Mouse (Mus musculus): ENCODE measurements around the gene Rabepk. TPM values are rescaled to one million over a fixed set of nuclear protein-coding genes. Genes with fewer than 3 reads are reported as not detected.
A peak's percentile ranks its signal among the peaks of the same experiment; 100 is the strongest.
"Not testable (repeated sequence)": the region's sequence is repeated elsewhere in the genome, so short reads cannot be mapped to it uniquely, and the experiment has no call there.

Rabepk gene
- total RNA-seq (2017) = 9.7 and 16.6 TPM in 2 replicates

DNA sequence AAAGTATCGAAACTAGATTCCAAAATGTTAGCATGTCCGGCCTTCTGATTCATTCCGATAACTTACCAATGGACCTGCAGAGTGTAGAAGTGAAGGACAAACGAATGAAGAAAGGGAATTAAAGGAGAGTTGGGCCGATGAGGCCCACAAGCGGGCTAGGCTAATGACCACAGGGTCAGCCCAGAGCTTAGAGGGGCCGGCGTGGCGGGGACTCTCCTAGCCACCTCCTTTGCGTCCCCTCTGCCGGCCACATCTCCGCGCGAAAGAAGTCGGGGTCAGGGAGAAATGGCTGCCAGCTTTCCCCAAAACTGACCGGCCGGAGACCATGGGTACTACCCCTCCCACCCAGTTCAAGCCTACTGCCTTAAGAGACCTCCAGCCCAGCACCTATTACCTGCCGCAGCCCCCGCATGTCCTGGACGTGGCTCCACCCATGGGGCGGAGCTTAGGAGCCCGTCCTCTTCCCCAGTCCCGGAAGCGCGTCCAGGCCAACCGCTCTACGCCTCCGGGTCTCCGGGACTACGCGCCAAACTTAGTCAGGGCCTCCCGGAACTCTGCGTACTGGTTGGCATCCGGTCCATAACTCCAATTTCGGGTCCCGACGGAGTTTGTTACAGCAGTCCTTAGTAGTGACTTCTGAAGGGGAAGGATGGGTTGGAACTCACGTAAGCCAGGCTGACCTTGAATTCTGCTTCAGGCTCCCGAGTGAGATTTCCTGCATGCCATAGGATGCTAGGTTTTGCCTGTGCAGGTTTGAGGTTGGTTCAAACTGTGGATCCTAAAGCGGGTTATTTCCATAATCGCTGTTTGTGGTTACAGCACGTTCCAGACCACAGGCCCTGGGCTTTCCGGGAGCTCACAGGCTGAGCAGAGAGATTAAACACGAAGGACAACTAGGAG, at the start of gene Rabepk:
Gene Rabepk (minus strand): TSS at position 556 of the 900 bp plus-strand sequence.
- ATAC-seq (ENCODE audit: extremely low read depth, insufficient number of reproducible peaks, low FRiP score, poor library complexity, severe bottlenecking) = peak; percentile 57

DNA sequence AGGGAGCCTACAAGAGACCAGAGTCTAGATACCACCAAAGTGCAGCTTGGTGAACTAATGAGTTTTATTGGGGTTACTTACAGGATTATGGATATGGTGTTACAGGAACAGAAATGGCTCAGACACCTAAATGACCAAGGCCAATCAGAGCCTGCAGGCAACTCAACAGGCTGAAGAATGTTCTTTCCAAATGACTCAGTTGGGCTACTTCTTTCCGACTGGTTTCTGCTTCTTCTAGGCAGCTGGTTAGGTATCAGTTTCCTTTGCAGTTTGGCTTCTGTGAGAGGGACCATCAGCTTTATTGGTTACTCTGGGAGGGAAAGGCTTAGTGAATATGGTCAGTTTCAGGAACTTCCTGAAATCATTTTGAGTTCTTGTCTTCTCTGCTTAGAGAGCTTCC, 48.0 kb upstream of the Rabepk start:
- no peak for ATAC-seq (ENCODE audit: extremely low read depth, insufficient number of reproducible peaks, low FRiP score, poor library complexity, severe bottlenecking)

DNA sequence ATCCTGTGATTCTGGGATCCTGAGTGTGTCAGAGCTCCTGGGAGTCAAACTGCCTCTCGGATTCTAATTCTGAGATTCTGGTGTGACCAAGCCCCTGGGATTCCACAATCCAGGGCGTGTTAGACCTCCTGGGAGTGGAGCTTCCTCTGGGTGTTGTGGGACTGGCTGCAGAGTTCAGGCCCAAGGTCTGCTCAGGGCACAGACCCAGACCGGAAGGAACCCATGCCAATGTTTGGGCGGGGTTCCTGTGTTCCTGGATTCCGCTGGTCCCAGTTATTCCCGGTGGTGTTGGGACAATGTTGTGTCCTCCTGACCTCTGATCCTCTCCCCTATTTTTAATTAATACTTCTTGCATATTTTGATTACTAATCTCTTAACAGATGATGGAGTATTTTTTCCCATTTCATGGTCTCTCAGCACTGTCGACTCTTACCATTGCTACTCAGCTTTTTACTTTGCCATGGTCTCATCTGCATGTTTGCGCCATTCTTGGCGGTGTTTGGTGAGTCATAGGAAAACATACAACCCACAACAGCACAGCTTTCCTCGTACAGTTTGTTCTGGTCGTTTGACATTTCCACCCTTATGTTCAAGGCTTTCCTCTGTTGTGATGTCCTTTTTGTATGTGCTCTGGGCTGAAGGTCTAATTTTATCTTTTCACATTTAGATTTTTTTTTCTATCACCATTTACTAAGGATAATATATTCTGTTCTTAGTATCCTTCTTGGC, 43.7 kb upstream of the Rabepk start:
- ATAC-seq (ENCODE audit: extremely low read depth, insufficient number of reproducible peaks, low FRiP score, poor library complexity, severe bottlenecking) = no peak

DNA sequence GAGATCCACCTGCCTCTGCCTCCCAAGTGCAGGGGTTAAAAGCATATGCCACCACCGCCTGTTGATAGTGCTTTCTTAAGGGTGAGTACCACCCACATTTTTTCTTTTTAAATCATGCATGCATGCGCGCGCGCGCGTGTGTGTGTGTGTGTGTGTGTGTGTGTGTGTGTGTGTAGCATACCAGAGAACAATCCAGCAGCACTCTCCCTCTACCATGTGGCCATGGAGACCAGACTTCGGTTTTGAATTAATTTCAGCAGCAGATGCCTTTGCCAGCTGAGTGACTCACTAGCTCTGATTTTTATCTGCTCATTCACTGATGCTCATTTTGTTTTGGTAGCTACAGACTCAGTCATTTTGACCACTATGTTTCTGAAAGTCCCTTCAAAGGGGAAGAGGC, 42.0 kb upstream of the Rabepk start:
- no peak for ATAC-seq (ENCODE audit: extremely low read depth, insufficient number of reproducible peaks, low FRiP score, poor library complexity, severe bottlenecking)

- not testable (repeated sequence) for ATAC-seq (ENCODE audit: extremely low read depth, insufficient number of reproducible peaks, low FRiP score, poor library complexity, severe bottlenecking)
Measured at GRCm38 (mm10) chr2:34840143-34840542, 40.4 kb upstream of the Rabepk start.

DNA sequence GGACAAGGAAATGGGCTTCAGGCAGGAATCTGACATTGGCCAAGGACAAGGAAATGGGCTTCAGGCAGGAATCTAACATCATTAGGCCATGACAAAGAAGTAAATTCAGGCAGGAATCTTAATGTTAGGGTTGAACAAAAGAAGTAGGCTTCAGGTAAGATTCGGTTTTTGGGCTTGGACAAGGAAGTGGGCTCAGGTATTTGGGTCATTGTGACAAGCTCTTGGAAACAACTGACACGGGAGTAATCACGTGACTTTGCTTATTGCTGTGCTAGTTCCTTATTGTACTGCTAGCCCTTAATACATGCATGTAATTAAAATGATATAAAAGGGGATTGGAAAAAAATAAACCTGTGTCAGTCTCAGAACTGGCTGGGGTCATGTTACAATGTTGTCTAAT, 36.0 kb upstream of the Rabepk start:
- no peak for ATAC-seq (ENCODE audit: extremely low read depth, insufficient number of reproducible peaks, low FRiP score, poor library complexity, severe bottlenecking)

DNA sequence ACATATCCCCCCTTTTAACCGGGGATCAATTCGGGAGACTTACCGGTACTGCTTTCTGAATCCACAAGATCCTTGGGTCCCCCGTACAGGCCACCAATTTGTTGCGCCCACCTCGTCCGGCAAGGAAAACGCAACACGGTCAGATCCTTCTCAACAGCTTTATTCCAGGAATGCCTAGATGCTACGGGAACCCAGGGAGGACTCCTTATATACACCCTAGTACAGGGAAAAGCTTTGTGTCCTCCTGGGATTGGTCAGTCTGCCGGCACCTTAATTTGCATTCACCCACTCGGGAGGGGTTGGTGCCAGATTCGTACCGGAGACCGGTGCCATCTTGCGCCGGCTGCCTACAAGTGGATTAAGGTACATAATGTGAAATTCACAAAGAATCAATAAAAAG, 33.9 kb upstream of the Rabepk start:
- no peak for ATAC-seq (ENCODE audit: extremely low read depth, insufficient number of reproducible peaks, low FRiP score, poor library complexity, severe bottlenecking)

DNA sequence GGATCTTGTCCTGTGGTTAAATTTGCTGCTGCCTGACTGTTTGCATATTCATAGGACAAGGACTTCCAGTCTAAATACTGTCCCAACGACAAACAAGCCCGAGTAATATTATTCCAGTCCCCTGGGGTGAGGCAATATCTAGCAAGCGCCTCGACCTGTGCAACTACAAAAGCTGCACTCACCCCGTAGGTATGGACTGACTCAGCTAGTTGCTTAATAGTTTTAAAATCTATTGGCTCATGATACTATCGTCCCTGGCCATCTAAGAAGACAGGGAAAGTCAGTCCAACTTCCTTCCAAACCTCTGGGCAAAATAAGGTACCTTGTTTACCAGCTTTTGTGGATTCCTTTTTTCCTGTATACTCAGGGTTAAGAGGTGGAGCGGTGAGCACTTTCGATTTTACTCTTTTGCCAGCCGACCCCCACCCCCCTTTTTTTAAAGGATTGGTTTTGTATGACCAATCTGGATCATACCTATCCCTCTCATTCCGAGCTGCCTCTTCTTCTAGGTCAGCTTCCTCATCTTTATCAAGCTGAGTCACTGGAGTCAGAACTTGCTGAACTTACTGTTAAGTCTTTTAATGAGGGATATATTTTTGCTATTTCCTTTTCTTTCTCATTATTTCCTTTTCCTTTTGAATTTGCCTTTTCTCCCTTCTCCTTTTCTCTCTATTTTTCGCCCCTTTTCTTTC, 33.2 kb upstream of the Rabepk start, which contains the start of gene Gm34653:
Gene Gm34653 (plus strand): TSS at position 242 of the 692 bp plus-strand sequence.
- ATAC-seq (ENCODE audit: extremely low read depth, insufficient number of reproducible peaks, low FRiP score, poor library complexity, severe bottlenecking) = not testable (repeated sequence)

GRCm38 (mm10) chr2:34830066-34830465, 30.4 kb upstream of the Rabepk start:
- not testable (repeated sequence) for ATAC-seq (ENCODE audit: extremely low read depth, insufficient number of reproducible peaks, low FRiP score, poor library complexity, severe bottlenecking)

DNA sequence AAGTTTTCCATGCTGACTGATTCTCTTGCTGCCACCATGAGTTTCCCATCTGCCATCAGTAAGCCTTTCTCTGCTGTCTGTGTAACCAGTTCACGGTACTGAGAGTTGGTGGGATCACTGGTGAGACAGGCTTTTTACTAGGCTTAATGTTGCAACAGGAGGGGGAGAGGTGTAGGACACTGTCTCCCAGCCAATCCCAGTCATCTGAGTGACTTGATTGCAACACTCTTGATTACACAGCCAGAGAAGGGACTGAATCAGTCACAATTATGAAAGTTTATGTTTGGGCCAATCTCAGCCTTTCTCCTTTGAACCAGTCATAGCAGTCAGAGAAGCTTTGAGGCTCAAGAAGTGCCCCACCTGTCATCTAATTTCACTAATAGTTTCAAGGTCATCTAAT, 28.3 kb upstream of the Rabepk start:
- ATAC-seq (ENCODE audit: extremely low read depth, insufficient number of reproducible peaks, low FRiP score, poor library complexity, severe bottlenecking) = no peak

DNA sequence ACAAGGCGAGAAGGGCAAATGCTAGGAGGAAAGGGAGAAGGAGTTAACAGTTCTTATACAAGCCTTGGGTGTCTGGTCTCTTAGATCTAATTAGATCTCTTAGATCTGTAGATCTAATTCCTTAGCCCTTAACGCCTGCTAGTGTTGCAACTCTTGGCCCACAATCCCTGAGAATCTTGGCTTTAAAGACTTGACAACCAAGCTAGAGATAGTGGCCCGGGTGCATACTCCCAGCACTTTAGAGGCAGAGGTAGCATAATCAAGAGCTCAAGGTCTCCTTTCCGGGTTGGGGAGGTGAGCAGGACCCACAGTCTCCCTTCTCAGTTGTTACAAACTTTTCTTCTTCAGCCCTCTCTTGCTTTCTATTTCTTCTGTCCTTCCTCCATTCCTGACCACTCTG, 27.9 kb upstream of the Rabepk start:
- no peak for ATAC-seq (ENCODE audit: extremely low read depth, insufficient number of reproducible peaks, low FRiP score, poor library complexity, severe bottlenecking)

GRCm38 (mm10) chr2:34826460-34827231, 26.9 kb upstream of the Rabepk start:
- no peak for ATAC-seq (ENCODE audit: extremely low read depth, insufficient number of reproducible peaks, low FRiP score, poor library complexity, severe bottlenecking)

- peak; percentile 98 for ATAC-seq (ENCODE audit: extremely low read depth, insufficient number of reproducible peaks, low FRiP score, poor library complexity, severe bottlenecking)
Measured at GRCm38 (mm10) chr2:34825827-34826459, 26.2 kb upstream of the Rabepk start, which contains the start of gene Fbxw2. Gene Fbxw2 (minus strand): TSS chr2:34826311.

DNA sequence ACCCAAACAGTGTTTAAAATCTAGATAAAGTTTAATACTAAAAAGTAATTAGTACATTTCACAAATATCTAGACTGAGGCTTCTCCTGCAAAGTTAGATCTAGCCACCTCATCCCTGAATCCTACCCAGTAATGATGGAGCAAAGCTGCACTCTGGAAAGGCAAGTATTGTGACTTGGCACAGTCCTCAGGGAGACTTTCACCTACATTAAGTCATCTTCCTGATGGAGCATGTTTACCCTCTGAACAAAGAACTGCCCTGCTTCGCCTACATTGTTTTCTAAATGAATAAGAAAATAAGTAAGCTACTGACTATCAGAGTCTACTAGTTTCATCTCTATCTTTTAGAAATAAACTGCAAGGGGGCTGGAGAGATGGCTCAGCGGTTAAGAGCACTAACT, 18.8 kb upstream of the Rabepk start:
- no peak for ATAC-seq (ENCODE audit: extremely low read depth, insufficient number of reproducible peaks, low FRiP score, poor library complexity, severe bottlenecking)

GRCm38 (mm10) chr2:34815893-34816292, 16.2 kb upstream of the Rabepk start:
- not testable (repeated sequence) for ATAC-seq (ENCODE audit: extremely low read depth, insufficient number of reproducible peaks, low FRiP score, poor library complexity, severe bottlenecking)

DNA sequence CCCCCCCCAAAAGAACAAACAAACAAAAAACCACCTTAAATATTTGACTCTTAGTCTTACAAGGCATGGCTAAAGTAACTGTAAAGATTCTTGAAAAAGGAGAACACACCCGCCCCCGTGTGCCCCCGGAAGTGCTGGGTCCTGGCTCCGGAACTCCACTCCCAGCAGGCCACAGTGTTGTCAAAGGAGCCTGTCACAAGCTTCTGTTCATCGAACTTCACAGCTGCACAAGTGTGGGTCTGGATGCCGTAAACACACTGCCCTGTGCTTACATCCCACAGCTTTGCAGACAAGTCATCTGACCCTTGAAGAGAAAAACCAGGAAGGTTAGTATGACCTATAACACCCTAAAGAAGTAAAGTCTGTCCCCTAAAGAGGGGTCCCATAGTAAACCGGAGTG, 13.0 kb upstream of the Rabepk start:
- no peak for ATAC-seq (ENCODE audit: extremely low read depth, insufficient number of reproducible peaks, low FRiP score, poor library complexity, severe bottlenecking)

DNA sequence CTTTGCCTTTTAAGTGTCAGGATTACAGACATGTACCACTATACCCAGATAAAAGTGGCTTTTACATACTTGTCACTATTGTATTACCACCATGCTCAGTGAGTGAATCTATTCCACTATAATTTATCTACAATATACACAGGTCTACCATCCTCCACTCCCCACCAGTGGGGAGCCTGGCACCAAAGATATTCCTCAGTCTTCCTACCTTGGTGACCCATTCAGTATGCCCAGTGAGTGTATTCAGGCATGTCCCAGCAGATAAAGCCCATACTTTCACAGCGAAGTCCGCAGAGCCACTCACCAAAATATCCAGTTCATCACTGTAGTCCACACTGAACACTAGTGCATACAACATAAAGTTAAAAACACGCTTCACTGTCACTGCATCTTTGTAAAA, 11.1 kb upstream of the Rabepk start:
- no peak for ATAC-seq (ENCODE audit: extremely low read depth, insufficient number of reproducible peaks, low FRiP score, poor library complexity, severe bottlenecking)

DNA sequence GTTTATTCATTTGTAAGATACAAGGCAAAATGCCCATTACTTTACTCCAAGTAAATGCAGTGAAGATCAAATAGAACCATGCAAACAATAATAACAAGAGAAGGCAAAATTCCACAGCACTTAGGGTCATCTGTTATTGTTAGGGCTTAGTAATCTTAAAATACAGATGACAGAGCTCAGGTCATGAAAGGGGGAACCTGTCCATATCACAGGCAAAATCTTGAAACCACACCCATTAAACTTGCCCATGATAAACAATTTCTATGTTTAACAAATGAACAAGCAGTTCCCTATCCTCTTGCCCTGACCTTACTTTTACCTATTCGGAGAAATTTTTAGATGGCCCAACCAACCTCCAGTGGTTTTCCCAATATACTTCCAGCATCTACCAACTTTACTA, 9.9 kb upstream of the Rabepk start:
- ATAC-seq (ENCODE audit: extremely low read depth, insufficient number of reproducible peaks, low FRiP score, poor library complexity, severe bottlenecking) = no peak

Measured in neutrophil, adult 5-6 weeks (primary cell).